ENCODE assay signal across 13 mouse cellular contexts in genomic region chr16:10990763-10991162, GRCm38 (mm10).
DNase-seq lines count a peak whose midpoint lies in the region; ATAC-seq and TF ChIP-seq lines count a peak whose summit lies in the region.
"Had no signal": no experiment of that assay in that cellular context is flagged by ENCODE, and none has a peak within 500 bp of the region (broad histone marks: within the 10 kb centered on the region; RNA-seq: fewer than 3 reads in every experiment).

No protein-coding gene starts in this region.

- WGBS in heart, embryonic 15.5 days, result 56% methylated on average over 4 of the region's 4 CpGs
- 37% methylated on average over 4 of the region's 4 CpGs for WGBS in heart, adult 2 months
- WGBS in lung, embryonic 15.5 days, result 57% methylated on average over 4 of the region's 4 CpGs
- 67% methylated on average over 4 of the region's 4 CpGs for WGBS in liver, embryonic 14.5 days (ENCODE audit: insufficient replicate concordance)
- WGBS in forebrain, embryonic 16.5 days, result 97% methylated on average over 4 of the region's 4 CpGs

- H3K36me3 ChIP-seq in heart, embryonic 15.5 days, result 0 out of 2 replicates have a peak, but pooled peaks cover 6% of the 10 kb centered on the region
- H3K36me3 ChIP-seq in heart, adult 2 months (ENCODE audit: control insufficient read depth, insufficient read depth, low read length), result peaks cover 2% of the 10 kb centered on the region
- no peaks in the 10 kb centered on the region; the same call in 1 of the 2 replicates for H3K36me3 ChIP-seq in lung, embryonic 15.5 days
- no peaks in the 10 kb centered on the region for H3K36me3 ChIP-seq in liver, embryonic 14.5 days (replicated peaks; ENCODE audit: control insufficient read depth, insufficient read depth, low read depth)
- H3K36me3 ChIP-seq in forebrain, embryonic 16.5 days (ENCODE audit: control insufficient read depth, insufficient read depth), result no peaks in the 10 kb centered on the region

- no peak for TF ChIP-seq EP300 in heart, adult 2 months (IDR thresholded peaks at IDR 0.05; ENCODE audit: insufficient read depth, low read depth, low read length)
- TF ChIP-seq EP300 in liver, embryonic 14.5 days (IDR thresholded peaks at IDR 0.05; ENCODE audit: low read depth), result no peak

- H3K4me1 ChIP-seq in heart, embryonic 15.5 days (replicated peaks), result peaks cover 29% of the 10 kb centered on the region
- H3K4me1 ChIP-seq in heart, adult 2 months (ENCODE audit: control insufficient read depth, insufficient read depth, low read length), result peaks cover 4% of the 10 kb centered on the region
- peaks cover 30% of the 10 kb centered on the region for H3K4me1 ChIP-seq in lung, embryonic 15.5 days
- peaks cover 9 to 20% of the 10 kb centered on the region in 2 experiments for H3K4me1 ChIP-seq in liver, embryonic 14.5 days (replicated peaks; ENCODE audit: control insufficient read depth in 2 of 2, insufficient read depth in 2 of 2, low read length in 1 of 2)
- H3K4me1 ChIP-seq in forebrain, embryonic 16.5 days (replicated peaks; ENCODE audit: control insufficient read depth, insufficient read depth, low read length), result peaks cover 6% of the 10 kb centered on the region

- peak overlapping the region; percentile 21; the same call in 1 of the 2 replicates for H3K27ac ChIP-seq in heart, embryonic 15.5 days
- H3K27ac ChIP-seq in heart, adult 2 months, result no peak overlapping the region
- H3K27ac ChIP-seq in lung, embryonic 15.5 days, result no peak overlapping the region
- no peak overlapping the region for H3K27ac ChIP-seq in liver, embryonic 14.5 days
- H3K27ac ChIP-seq in forebrain, embryonic 16.5 days (ENCODE audit: low read length), result no peak overlapping the region
- H3K27ac ChIP-seq: hindbrain, embryonic 12.5 days; layer of hippocampus, adult 2 months had no signal

- peak overlapping the region; percentile 86; the same call in 1 of the 2 replicates for H3K4me2 ChIP-seq in heart, embryonic 15.5 days
- H3K4me2 ChIP-seq in lung, embryonic 15.5 days, result peak overlapping the region; percentile 72; the same call in 1 of the 2 replicates
- peak overlapping the region; percentile 75 for H3K4me2 ChIP-seq in liver, embryonic 14.5 days (ENCODE audit: low read depth)
- no peak overlapping the region for H3K4me2 ChIP-seq in forebrain, embryonic 16.5 days (ENCODE audit: low read length)

- ATAC-seq in heart, embryonic 15.5 days (replicated peaks; ENCODE audit: insufficient number of reproducible peaks, insufficient read depth, low FRiP score, low read depth), result no peak
- ATAC-seq in lung, embryonic 15.5 days (ENCODE audit: borderline replicate concordance, extremely low read depth, low FRiP score, low TSS enrichment), result no peak
- ATAC-seq in liver, embryonic 14.5 days (ENCODE audit: insufficient read depth), result no peak
- no peak for ATAC-seq in forebrain, embryonic 16.5 days

- intact Hi-C loops in heart, adult 2 months (cut with DNase I), result no loop called here

- H3K4me3 ChIP-seq in heart, embryonic 15.5 days, result peak overlapping the region; percentile 85; the same call in 1 of the 2 replicates
- H3K4me3 ChIP-seq in heart, adult 2 months, result no peak overlapping the region
- H3K4me3 ChIP-seq in lung, embryonic 15.5 days, result no peak overlapping the region
- no peak overlapping the region for H3K4me3 ChIP-seq in liver, embryonic 14.5 days (ENCODE audit: insufficient read depth in 1 of 2, low read depth in 2 of 2, low read length in 2 of 2)
- no peak overlapping the region for H3K4me3 ChIP-seq in forebrain, embryonic 16.5 days (replicated peaks; ENCODE audit: low read length)
- H3K4me3 ChIP-seq: hindbrain, embryonic 12.5 days; layer of hippocampus, adult 2 months had no signal

- H3K79me2 ChIP-seq in heart, adult 2 months (replicated peaks; ENCODE audit: control insufficient read depth, insufficient read depth, low read length), result peaks cover 2% of the 10 kb centered on the region

- H3K9ac ChIP-seq in heart, embryonic 15.5 days, result no peak overlapping the region
- H3K9ac ChIP-seq in heart, adult 2 months (ENCODE audit: low read depth, low read length), result no peak overlapping the region
- H3K9ac ChIP-seq in lung, embryonic 15.5 days, result no peak overlapping the region
- no peak overlapping the region for H3K9ac ChIP-seq in liver, embryonic 14.5 days (replicated peaks)
- no peak overlapping the region for H3K9ac ChIP-seq in forebrain, embryonic 16.5 days (replicated peaks; ENCODE audit: low read depth, low read length)
- H3K9ac ChIP-seq: hindbrain, embryonic 12.5 days had no signal

- no peak for TF ChIP-seq CTCF in heart, adult 2 months (IDR thresholded peaks at IDR 0.05)
- no peak for TF ChIP-seq CTCF in liver, embryonic 14.5 days (IDR thresholded peaks at IDR 0.05; ENCODE audit: low read depth)

- H3K9me3 ChIP-seq in heart, embryonic 15.5 days (replicated peaks), result no peaks in the 10 kb centered on the region
- H3K9me3 ChIP-seq in lung, embryonic 15.5 days, result no peaks in the 10 kb centered on the region
- H3K9me3 ChIP-seq in liver, embryonic 14.5 days (ENCODE audit: control insufficient read depth, low read length), result no peaks in the 10 kb centered on the region
- H3K9me3 ChIP-seq in forebrain, embryonic 16.5 days (ENCODE audit: control insufficient read depth, low read length), result peaks cover 6% of the 10 kb centered on the region

- no peak for TF ChIP-seq POLR2A in heart, adult 2 months (IDR thresholded peaks at IDR 0.05; ENCODE audit: insufficient read depth, low read depth, low read length)

- DNase-seq in heart, adult 2 months, result no peak
- DNase-seq in lung, postnatal 14 days, result no peak
- DNase-seq in liver, embryonic 14.5 days (ENCODE audit: low read depth in 3 of 3, low spot score in 3 of 3), result no peak
- no peak for DNase-seq in frontal cortex, postnatal 25 days (ENCODE audit: low spot score in 2 of 2)
- DNase-seq in right cerebral cortex, postnatal 4 days, result no peak
- DNase-seq: B cell, adult 2 months; cerebellum, postnatal 25 days; gastrocnemius, postnatal 10 days had no signal

- no peaks in the 10 kb centered on the region for H3K27me3 ChIP-seq in heart, embryonic 15.5 days
- no peaks in the 10 kb centered on the region for H3K27me3 ChIP-seq in heart, adult 2 months (ENCODE audit: control insufficient read depth, insufficient read depth, low read length)
- no peaks in the 10 kb centered on the region for H3K27me3 ChIP-seq in lung, embryonic 15.5 days
- H3K27me3 ChIP-seq in liver, embryonic 14.5 days (ENCODE audit: control insufficient read depth, insufficient read depth, low read length), result no peaks in the 10 kb centered on the region
- no peaks in the 10 kb centered on the region for H3K27me3 ChIP-seq in forebrain, embryonic 16.5 days (replicated peaks; ENCODE audit: control insufficient read depth, insufficient read depth, low read length)
- H3K27me3 ChIP-seq: hindbrain, embryonic 12.5 days had no signal
